Mouse (Mus musculus) heart, adult 18-20 months (tissue): ENCODE measurements at regions not wholly inside any gene's neighbourhood (a gene's known extent, or its start where the extent isn't known, plus 50 kb on each side); places are given as distances from the start of the nearest gene placed in this dataset.

Experiments
- DNase-seq, 2 experiments: peaks; one replicate each; pipeline ENCODE4 v3.0.0; 2021 to 2022; ENCODE audit warnings: mixed read lengths in 1 of 2

DNA sequence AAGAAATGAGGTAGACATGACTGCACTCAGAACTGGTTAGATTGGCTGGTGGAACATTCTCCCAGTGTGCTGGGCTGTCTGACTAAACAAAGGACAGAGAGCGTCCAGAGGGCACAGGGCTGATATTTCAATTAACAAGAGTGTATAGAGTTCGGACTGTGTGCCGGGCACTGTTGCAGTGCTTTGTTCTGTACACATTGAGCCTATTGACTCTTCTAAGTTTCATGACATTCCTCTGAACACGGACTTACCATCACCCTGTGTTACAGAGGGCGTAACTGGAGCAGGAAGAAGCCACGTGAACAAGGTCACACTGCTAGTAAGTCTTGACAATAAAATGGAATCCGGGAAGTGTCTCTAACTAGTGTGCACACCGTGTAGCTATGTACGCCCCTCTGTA lies 92.1 kb upstream of the Barx2 start:
- no peak for DNase-seq

DNA sequence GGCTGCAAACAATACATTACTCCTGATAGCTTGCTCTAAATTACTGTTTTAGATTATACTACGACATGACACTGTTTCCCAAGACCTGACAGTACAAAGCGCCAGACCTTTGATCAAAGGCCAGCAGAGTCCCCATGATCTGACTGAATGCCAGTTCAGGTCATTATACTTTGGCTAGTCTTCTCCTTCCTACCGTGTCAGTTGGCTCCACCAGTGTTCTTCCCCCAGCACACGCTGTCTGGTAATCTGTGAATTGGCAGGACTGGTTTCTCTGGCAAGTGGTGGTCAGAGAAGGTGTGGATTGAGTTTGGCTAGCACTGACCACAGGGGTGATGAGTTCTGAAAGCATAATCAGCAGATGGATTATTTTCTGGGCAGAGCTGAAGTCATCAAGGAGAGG lies 93.1 kb upstream of the Barx2 start:
- peak; percentile 66 to 68 for DNase-seq

DNA sequence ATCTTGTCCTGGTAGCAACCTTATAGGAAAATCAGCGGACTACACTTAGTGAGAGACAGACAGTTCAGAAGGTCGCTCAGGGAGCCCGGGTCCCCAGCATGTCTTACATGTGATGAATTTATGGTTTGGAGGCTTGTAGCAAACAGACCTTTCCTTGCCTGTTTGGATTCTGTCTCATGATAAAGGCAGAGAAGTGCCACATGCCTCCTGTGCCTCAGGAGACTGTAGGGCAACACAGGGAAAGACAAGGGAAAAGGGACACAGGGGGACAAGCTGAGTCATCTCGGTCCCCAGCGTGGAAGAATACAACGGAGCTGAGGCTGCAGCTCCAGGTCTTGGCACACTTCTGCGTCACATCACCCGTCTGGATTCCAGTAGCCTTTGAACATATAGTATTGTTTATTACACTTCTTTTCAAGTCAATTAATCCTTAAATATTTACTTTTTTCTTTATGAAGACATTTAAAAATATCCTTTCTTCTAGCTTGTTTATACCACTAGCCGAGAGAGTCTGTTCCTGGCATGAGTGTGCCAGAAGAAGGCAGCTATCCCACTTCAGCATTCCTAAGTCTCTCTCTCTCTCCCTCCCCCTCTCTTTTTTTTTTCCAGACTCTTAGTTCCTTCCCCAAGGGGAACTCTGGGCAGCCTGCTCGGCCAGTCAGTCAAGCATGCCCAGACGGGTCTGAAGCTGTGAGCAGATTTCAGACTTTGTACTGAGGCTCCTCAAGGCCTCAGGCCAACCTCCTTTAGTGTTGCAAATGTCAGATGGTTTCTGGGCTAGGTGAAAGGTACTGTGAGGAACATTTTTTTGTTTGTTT lies 97.9 kb upstream of the Barx2 start:
- no peak for DNase-seq

DNA sequence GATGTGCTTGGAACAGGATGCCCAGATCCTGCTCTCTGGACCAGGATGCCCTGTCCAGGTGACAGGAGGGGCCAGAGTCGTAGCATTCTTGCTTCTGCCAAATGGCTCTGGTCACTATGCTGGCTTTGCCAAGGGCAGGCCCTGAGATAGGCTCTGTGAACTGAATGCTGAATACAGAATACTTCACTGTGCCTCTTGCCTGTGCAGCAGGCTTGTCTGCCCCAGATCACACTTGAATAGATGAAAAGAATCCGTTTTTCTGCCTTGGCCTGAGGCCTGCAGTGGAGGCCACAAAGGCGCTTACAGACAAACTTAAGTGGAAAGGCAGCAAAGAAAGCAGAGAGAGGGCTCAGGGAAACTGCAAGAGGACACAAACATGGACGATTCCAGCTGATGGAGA lies 99.7 kb upstream of the Arhgap32 start:
- DNase-seq = peak in 1 of 2 experiments; percentile 30

DNA sequence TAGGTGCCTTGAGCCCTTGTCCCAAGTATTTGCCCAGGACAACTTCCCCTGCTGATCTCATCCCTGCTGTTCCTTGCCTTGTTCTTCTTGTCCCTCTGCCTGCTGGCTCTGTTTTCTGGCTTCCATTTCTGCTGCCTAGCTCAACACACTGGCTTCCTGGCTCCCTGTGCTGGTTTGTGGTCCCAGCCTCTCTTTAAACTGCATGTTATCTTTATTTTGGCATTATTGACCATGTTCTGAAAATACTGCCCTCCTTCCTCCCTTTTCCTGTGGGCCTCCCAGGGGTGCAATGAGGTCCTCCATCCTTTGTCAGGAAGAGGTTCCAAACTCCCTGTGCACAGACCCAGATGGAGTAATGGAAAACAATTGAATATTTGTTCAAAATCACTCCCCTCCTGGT lies 97.9 kb upstream of the Arhgap32 start:
- peak; percentile 84 to 92 for DNase-seq

DNA sequence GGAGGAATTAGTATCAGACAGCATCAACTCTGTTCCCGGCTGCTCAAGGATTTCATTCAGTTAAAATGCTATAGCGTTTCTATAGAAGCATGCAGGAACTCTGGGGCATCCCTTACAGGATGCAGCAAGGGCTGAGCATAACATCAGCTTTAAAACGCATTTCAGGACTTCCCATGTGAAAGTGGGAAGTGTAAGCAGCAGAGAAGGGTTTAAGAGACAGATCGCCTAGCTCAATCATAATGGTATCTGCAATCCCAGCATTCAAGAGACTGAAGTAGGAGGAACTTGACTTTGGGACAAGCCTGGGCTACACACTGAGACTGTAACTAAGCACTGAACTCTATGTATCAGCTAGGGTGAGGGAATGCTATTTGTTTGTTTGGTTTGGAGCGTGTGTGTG lies 96.2 kb upstream of the Arhgap32 start:
- no peak for DNase-seq

DNA sequence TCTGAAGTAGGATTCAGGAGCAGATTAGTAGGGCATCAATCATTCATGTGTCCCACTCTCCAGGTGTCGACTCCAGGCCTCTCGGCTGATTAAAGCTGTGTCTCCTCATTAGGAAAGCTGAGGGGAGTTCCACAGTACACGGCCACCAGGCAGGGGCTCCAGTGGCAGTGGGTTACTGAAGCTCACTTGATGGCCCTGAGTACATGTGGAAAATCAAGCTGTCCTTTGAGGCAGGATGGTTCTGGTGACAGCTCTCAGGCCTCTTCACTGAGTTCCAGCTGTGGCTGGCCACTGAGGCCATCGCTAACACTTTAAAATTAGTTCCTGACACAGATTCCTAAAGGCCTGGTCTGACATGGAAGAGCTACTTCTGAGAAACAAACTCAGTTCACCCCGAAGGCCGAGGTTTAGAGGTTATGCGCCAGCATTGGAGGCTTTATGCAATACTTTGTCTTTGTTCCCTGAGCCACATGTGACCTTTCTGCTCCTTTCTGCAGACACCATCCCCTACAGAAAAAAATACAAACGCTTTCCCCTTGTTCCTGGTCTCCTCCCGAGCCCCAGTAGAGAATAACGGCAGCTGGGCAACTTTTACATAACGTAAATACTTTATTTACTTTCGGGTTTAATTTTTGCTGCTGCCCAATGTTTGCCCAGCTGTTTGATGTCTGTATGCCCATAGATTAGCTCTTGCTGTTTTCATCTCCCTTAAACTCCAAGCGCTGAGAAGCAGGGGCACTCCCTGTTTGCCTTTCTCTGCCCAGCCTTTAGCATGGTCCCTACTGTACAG lies 94.8 kb upstream of the Arhgap32 start:
- peak; percentile 50 to 55 for DNase-seq

DNA sequence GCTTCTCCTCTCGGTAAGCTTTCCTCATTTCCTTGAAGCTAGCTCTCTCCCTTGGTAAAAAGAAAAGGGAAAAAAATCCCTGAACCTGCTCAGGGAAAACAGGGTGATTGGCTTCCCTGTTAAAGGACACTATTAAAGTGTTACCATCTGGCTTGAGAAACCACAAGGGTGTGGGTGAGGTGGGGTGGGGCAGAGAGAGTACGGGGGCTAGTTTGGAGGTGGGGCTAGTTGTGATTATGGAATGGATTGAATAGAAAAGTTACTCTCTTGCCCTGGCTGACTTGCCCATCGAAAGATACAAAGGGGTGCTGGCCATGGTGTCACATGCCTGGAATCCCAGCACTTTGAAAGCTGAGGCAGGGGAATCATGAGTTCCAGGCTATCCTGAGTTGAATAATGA lies 94.2 kb upstream of the Arhgap32 start:
- DNase-seq = no peak

DNA sequence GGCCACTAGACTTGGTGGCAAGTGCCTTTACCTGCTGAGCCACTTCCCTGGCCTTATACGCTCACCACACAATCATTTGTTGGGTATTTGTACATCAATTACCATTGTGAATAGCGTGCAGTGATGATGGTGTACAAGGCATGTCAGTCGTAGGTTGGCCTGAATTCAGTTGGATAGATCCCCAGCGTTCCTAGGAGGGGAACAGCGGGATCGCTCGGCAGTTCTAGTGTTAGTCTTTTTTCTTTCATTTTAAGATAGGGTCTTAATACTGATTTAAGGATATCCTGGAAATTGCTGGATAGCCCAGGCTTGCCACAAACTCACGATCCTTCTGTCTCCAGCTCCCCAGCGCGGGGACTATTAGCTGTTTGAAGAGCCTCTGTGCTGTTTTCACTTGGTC lies 92.9 kb upstream of the Arhgap32 start:
- DNase-seq = no peak

DNA sequence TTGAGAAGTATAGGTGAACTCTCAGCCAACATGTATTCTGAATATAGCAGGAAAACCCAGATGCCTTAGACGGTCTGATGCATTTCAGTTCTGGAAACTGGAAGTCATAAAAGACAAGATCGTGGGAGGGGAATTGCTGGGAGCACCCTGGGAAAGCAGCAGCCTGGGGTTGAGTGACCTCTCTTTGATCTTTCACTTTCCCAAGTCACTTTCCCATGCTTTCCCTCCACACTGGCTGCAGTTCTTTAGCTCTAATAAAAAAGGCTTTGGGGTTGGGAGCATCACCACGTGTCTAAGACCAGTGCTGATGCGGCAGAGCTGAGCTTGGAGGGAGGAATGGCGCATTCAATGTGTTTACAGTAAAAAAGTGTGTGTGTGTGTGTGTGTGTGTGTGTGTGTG lies 91.2 kb upstream of the Arhgap32 start:
- peak in 1 of 2 experiments; percentile 65 for DNase-seq

DNA sequence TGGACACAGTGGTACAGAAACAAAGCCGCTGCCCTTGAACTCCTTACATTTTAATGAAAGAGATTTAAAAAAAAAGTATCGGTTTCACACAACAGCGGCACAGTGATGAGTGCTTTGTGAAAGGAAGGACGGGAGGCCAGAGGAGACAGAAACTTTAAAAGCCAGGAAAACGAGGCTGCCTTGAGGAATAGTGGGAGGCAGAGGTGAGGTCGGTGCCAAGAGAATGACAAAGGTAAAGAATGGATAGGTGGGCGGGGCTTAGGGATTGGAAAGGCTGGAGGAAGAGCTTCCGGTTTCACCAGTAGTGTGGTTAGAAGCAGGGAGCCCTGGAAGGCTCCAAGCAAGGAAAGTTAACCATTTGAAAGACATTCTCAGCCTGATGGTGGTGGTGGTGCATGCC lies 88.0 kb upstream of the Arhgap32 start:
- DNase-seq = no peak

DNA sequence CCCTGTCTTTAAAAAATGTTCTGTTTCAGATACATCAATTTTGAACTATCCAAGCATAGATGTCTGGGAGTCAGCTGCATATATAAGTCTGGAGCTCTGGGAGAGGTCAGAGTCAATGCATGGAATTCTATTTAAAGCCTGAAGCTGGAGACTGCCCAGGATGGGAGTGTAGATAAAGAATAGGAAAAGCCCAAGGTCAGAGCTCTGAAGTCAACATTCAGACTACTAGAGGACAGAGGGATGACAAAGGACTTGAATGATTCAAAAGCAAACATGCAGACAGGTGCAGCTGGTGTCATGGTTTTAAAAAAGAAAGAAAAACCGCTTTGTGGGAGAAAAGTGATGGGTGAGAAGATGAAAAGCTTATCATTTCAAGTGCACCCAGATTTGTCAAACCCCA lies 86.9 kb upstream of the Arhgap32 start:
- DNase-seq = no peak

DNA sequence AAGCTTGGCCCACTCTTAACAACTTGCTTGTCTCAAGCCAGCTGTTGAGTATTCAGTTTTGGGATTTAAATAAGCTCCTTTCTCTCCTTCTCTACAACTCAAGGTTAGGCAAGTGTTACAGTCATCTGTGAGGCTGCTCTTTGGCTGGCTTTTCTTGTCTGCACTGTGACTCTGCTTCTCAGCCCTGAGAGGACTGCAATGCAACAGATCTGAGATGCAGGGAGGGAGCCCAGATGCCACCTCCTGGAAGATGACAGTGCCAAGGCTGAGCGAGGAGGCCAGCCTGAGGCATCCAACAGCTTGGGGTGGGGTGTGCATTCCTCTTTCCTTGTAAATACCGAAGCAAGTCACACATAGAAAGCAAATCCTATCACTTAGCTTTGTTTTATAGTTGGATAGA lies 86.2 kb upstream of the Arhgap32 start:
- DNase-seq = peak in 1 of 2 experiments; percentile 25

DNA sequence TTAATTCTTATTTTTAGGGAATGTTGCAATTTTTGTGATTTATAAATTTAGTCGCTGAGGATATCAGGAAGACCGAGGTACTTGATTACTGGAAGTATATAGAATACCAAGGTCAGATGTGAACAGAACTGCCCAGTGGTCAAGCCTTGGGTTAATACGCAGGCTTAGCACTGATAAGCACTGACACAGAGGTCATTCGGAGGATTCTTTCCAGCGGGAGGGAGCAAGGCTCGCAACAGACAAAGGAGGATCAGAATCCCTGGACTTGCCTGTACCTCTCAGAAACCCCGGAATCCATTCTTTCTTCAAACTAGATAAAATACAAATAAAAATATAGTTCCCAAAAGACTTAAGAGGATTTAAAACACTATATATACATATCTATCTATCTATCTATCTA lies 85.7 kb upstream of the Arhgap32 start:
- no peak for DNase-seq

DNA sequence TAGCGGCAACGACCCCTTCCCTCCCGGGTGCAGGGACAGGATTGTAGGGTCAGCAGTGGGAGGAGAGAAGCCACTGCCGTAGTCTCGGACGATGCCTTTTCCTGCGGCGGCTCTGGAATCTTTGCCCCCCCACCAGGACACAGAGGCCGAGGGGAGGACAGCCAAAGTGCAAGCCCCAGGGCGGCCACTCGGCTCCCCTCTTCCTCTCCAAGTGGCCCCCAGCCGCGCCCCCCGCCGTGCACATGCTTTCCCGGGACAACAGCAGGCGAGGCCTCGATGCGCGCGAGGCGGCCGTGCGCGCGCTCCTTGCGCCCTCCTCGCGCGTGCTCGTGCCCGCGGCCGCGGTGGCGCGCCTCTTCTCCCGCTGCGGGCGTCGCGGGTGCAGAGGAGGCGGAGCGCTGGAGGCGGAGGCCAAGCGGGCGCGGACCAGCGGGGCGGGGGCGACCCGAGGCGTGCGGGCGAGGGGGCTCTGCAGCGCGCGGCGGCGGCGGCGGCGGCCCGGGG lies 83.9 kb upstream of the Arhgap32 start:
- peak; percentile 90 for DNase-seq

DNA sequence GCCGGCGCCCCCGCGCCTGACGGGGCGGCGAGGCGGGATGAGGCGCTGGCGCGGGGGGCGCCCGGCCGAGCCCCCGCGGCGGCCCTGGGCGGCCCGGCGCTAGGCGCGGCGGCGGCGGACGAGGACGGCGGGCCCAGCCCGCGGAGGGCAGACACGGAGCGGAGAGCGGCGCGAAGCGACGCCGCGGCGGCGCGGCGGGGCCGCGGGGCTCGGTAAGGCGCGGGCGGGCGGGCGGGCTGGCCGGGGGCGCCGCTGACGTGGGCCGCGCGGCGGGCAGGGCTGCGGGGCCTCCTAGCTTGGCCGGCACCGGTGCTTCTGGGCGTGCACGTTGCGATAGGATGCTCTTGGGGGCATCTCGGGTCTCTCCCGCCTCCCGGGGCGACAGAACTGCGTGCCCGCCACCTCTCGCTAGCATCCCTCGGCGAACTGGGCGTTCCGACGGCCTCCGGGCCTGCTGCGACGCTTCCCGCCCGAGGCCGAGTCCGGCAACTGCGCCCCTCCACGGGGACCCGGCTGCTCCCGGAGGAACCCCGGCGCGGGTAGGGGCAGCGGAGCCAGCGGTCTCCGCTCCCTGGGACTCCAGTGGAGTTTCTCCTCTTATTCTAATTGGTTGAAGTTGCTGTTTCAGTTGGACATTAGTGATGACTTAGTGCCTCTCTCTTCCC lies 83.3 kb upstream of the Arhgap32 start:
- peak; percentile 54 to 66 for DNase-seq

DNA sequence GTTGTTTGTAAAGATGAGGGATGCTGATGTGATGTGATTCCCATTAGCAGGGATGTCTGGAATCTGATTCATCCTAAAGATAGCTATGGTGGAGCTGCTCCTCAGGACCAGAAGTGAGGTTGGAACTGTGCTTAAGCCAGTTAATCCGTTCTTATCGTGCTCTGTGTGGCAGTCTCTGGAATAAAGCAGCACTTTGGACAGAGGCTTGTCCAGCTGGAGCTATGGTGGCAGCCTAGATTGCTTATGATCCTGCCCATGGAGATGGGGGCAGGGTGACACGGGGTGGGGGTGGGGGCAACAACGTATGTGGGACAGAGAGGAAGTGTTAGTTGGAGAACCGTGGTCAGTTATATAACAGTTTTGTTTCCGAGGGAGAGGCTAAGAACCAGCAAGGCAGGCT lies 82.0 kb upstream of the Arhgap32 start:
- no peak for DNase-seq

DNA sequence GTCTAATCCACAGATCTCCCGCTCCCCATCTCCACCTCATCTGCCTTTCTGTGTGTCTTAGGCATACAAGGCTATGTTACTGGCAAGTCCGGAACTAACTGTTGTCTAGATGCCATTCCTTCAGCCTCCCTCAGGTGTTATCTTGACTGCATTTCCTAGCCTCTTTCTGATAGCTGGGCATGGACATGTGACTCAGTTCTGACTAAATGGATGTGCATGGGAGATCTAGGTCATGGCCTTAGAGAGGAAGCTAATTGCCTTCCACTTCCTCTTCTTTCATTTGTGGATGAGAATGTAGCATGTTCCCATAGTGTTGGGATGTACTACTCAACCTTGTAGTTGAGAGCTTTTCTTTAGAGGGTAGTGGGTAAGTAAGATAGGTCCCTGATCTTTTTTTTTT lies 75.9 kb upstream of the Arhgap32 start:
- no peak for DNase-seq

DNA sequence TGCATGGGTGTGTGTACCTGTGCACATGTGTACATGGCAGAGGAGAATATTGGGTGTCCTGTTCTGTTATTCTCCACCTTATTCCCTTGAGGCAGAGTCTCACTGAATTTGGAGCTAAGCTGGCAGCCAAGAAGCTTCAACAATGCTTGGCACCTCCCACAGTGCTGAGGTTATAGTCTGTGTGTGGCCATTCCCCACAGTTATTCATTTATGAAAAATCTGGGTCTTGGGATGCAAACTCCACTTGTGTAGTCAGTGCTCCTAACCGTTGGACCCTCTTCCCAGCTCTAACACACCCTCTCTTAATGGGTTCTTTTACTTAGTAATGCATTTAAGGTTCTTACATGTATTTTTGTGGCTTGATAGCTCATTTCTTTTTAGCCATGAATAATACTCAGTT lies 72.6 kb upstream of the Arhgap32 start:
- no peak for DNase-seq

DNA sequence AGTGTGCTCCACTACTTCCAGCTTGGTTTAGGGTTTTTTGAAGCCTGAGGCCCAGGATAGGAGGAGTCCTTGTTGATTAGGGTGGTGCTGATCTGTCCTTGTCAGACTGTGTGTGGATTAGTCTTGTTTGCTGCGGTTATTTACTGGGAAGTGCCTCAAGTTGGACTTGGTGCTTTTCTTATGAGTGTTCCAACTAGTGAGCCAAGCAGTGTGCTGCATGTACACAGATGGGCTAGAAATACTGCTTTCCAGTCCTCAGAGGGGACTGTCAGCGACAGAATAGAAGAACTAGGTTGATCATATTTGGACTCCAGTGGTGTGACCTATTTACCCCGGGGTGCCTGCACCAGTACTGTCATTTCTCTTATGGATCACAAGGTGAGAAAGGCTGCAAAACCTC lies 69.1 kb upstream of the Arhgap32 start:
- DNase-seq = no peak

DNA sequence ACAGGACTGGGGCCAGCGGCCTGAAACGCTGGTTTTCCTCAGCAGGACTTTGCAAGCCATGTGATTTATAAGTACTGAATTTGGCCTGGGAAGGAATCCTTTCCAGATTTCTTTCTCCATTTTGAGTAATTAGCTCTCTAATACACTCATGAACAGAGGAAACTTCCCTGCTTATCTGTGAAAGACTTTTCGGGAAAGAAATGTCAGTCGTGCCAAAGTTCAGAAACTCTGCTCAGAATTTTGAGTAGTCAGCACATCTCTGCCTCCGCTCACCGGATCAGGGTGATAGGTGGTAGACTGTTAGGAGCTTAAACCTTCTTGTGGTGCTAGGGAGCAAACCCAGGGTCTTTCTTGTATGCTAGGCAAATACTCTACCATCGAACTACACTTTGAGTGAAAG lies 67.0 kb upstream of the Arhgap32 start:
- peak in 1 of 2 experiments; percentile 9 for DNase-seq

DNA sequence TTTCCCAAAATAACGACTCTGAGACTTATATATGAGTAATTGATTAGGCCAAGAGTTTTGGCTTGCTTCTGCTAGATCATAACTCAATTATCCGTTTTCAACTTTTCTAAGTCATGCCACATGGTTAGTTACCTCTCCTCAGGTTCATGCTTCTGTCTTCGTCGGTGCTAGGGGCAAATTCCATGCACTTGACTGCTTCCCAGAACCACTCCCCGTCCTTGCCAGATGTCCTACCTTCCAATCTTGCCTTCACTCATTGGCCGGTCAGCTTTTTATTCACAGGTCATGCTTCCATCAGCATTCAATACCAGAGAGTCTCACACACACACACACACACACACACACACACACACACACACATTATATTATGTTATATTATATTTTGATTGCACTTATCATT lies 66.4 kb upstream of the Arhgap32 start:
- no peak for DNase-seq
